Mouse (Mus musculus) small intestine, adult 2 months (tissue): ENCODE results near the gene Pde4b.

Source experiments
- CTCF ChIP-seq: fragments of 200-500 bp; IDR thresholded peaks from 2 replicates; pipeline ENCODE4 v1.5.1; 2012; ENCODE audit warnings: low read depth, mild to moderate bottlenecking, control low read depth, inconsistent platforms, low read length, moderate library complexity, mixed read lengths; ENCODE audit not compliant: insufficient replicate concordance, insufficient read length; ENCODE audit errors: extremely low read depth
- POLR2A ChIP-seq: fragments of 200-500 bp; IDR thresholded peaks from 2 replicates; pipeline ENCODE4 v1.6.1; 2012; ENCODE audit warnings: low read depth, mild to moderate bottlenecking, control low read depth, inconsistent platforms, low read length, moderate library complexity

DNA sequence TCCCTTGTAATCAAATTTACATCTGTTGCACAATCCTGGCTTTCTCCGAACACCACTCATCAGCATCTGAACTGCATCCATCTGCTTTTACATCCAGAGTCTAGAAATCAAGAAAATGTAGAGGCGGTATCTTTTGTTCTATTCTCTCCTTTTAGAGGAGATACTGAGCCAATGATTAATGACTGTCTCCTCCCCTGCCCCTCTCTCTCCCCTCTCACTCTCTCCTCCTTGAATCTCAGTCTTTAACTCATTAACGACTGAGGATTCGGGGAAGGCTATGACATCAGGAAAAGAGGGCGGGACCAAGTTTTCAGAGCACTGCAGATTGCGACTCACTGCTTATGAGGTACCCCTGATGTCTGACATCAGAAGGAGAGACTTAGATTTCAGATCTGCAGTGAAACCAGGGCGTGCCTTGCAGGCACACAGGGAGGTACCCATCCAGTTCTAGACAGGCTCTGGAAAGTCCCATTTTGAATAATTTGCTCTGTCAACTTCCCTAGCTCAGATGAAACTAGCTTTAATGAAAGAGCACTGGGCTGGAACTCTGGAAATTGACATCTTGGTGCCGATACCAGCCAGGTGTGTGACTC is 433.4 kb downstream of the Pde4b start:
- TF ChIP-seq CTCF (no peak), POLR2A (no peak)
